ENCODE assay signal across 7 mouse cellular contexts in the genomic region with DNA sequence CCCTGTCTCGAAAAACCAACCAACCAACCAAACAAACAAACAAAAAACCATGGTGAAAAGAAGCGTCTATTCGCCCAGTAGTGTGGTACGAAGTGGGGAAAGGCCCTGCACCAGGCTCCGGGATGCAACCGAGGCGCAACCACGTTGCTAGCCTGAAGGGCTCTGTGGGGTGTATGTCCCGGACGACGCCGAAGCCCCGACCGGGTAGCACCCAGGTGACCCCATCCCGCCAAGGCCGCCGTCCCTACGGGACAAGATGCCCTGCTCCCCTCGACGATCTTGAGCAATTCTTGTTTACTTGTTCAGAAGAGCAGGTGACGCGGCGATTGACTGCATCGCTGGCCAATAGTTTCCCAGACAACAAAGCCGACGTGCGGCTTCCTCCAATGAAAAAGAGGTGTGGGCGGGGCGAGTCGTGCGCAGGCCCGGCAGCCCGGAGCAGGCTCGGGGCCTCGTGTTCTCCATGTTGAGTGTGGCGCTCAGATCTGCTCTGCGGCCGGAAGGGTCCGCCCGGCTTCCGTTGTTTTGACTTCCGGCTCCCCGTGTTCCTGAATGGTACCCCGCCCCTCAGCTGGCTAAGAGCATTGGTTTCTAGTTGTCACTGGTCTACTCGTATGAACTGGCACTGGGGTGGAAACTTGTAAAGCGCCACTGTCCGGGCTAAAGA. TPM values are rescaled to one million over a fixed set of nuclear protein-coding genes. Genes with fewer than 3 reads are reported as not detected.
A peak's percentile ranks its signal among the peaks of the same experiment; 100 is the strongest.
DNase-seq lines count a peak whose midpoint lies in the region; ATAC-seq and TF ChIP-seq lines count a peak whose summit lies in the region.

No protein-coding gene starts in this region.

- no peaks in the 10 kb centered on the region for H3K9me3 ChIP-seq in embryonic facial prominence, embryonic 10.5 days
- no peaks in the 10 kb centered on the region for H3K9me3 ChIP-seq in intestine, postnatal 0 days (ENCODE audit: control insufficient read depth)
- no peaks in the 10 kb centered on the region for H3K9me3 ChIP-seq in midbrain, embryonic 12.5 days

- peak; percentile 100 for DNase-seq in adrenal gland, postnatal 10 days
- DNase-seq in embryonic facial prominence, embryonic 10.5 days (ENCODE audit: low spot score), result peak; percentile 98
- DNase-seq in gonadal fat pad, adult 2 months (ENCODE audit: low read depth), result peak; percentile 78
- peak; percentile 100 for DNase-seq in left cerebral cortex, postnatal 4 days

- 1% methylated on average over 47 of the region's 47 CpGs for WGBS in embryonic facial prominence, embryonic 10.5 days
- under 1% methylated on average over 47 of the region's 47 CpGs for WGBS in intestine, postnatal 0 days
- whole genome bisulfite sequencing in midbrain, embryonic 12.5 days, result under 1% methylated on average over 47 of the region's 47 CpGs
- WGBS in small intestine, adult 2 months, result under 1% methylated on average over 47 of the region's 47 CpGs

- H3K36me3 ChIP-seq in embryonic facial prominence, embryonic 10.5 days (replicated peaks), result no peaks in the 10 kb centered on the region
- H3K36me3 ChIP-seq in intestine, postnatal 0 days (ENCODE audit: control insufficient read depth, insufficient read depth), result no peaks in the 10 kb centered on the region
- no peaks in the 10 kb centered on the region for H3K36me3 ChIP-seq in midbrain, embryonic 12.5 days
- H3K36me3 ChIP-seq in small intestine, adult 2 months (ENCODE audit: control insufficient read depth, insufficient read depth, low read length), result no peaks in the 10 kb centered on the region

- H3K4me2 ChIP-seq in intestine, postnatal 0 days (replicated peaks; ENCODE audit: low read depth), result peak overlapping the region; percentile 76
- peak overlapping the region; percentile 56 for H3K4me2 ChIP-seq in midbrain, embryonic 12.5 days (replicated peaks)

- peaks cover 20% of the 10 kb centered on the region for H3K4me1 ChIP-seq in embryonic facial prominence, embryonic 10.5 days
- H3K4me1 ChIP-seq in intestine, postnatal 0 days (replicated peaks; ENCODE audit: control insufficient read depth, insufficient read depth, low read length), result 0 out of 2 replicates have a peak, but pooled peaks cover 6% of the 10 kb centered on the region
- H3K4me1 ChIP-seq in midbrain, embryonic 12.5 days, result peaks cover 4% of the 10 kb centered on the region
- peaks cover 3% of the 10 kb centered on the region; the same call in 1 of the 2 replicates for H3K4me1 ChIP-seq in small intestine, adult 2 months (ENCODE audit: control insufficient read depth, insufficient read depth, insufficient read length, low read length)

- peak; percentile 83 for TF ChIP-seq POLR2A in small intestine, adult 2 months (IDR thresholded peaks at IDR 0.05; ENCODE audit: low read depth, low read length)

- H3K4me3 ChIP-seq in embryonic facial prominence, embryonic 10.5 days, result peak overlapping the region; percentile 75
- H3K4me3 ChIP-seq in intestine, postnatal 0 days (ENCODE audit: low read depth, low read length), result peak overlapping the region; percentile 57
- peak overlapping the region; percentile 47 for H3K4me3 ChIP-seq in midbrain, embryonic 12.5 days
- peak overlapping the region; percentile 84 for H3K4me3 ChIP-seq in small intestine, adult 2 months (ENCODE audit: low read depth, low read length)

- H3K27me3 ChIP-seq in embryonic facial prominence, embryonic 10.5 days (replicated peaks; ENCODE audit: low read depth, poor library complexity, severe bottlenecking), result no peaks in the 10 kb centered on the region
- H3K27me3 ChIP-seq in intestine, postnatal 0 days (replicated peaks; ENCODE audit: control insufficient read depth, insufficient read depth, low read length), result no peaks in the 10 kb centered on the region
- peaks cover 6% of the 10 kb centered on the region; the same call in 1 of the 2 replicates for H3K27me3 ChIP-seq in midbrain, embryonic 12.5 days
- H3K27me3 ChIP-seq in small intestine, adult 2 months (ENCODE audit: control insufficient read depth, insufficient read depth, low read length), result no peaks in the 10 kb centered on the region

- no peak for TF ChIP-seq CTCF in intestine, postnatal 0 days (IDR thresholded peaks at IDR 0.05; ENCODE audit: low read depth)
- no peak for TF ChIP-seq CTCF in small intestine, adult 2 months (IDR thresholded peaks at IDR 0.05; ENCODE audit: extremely low read depth, insufficient read length, insufficient replicate concordance, low read depth, low read length)

- peak overlapping the region; percentile 84 for H3K27ac ChIP-seq in embryonic facial prominence, embryonic 10.5 days (replicated peaks)
- peak overlapping the region; percentile 70 for H3K27ac ChIP-seq in intestine, postnatal 0 days (ENCODE audit: low read depth, low read length)
- H3K27ac ChIP-seq in midbrain, embryonic 12.5 days (replicated peaks), result no peak overlapping the region
- peak overlapping the region; percentile 66 for H3K27ac ChIP-seq in small intestine, adult 2 months (ENCODE audit: insufficient read depth, low read depth, low read length)

- intact Hi-C loops in left cerebral cortex, postnatal 4 days (cut with DNase I), result no loop called here

- peak overlapping the region; percentile 62 for H3K9ac ChIP-seq in intestine, postnatal 0 days (ENCODE audit: low read depth, low read length)
- peak overlapping the region; percentile 43; the same call in 1 of the 2 replicates for H3K9ac ChIP-seq in midbrain, embryonic 12.5 days (replicated peaks)

- peak; percentile 91 for ATAC-seq in intestine, postnatal 0 days
- ATAC-seq in midbrain, embryonic 12.5 days (ENCODE audit: low FRiP score, low read depth), result peak; percentile 95

RNA-seq across cellular contexts. Expression of a gene that starts 4.9 kb away (rescaled TPM):
- total RNA-seq in adrenal gland, postnatal 10 days (2021), result 100 to 1,000 TPM; 132 to 152 TPM
- polyA plus RNA-seq in embryonic facial prominence, embryonic 10.5 days (2016; fragmentation: Nextera tagmentation; extraction: Ambion mirVana), result 199 and 215 TPM in 2 replicates
- 76.9 and 94.2 TPM in 2 replicates for polyA plus RNA-seq in gonadal fat pad, adult 2 months (2012; rRNA removed)
- 264 and 267 TPM in 2 replicates for polyA plus RNA-seq in intestine, postnatal 0 days (2015; fragmentation: Nextera tagmentation; extraction: Ambion mirVana)
- 100 to 1,000 TPM; 145 to 167 TPM for total RNA-seq in left cerebral cortex, postnatal 4 days (2021)
- 280 and 292 TPM in 2 replicates for polyA plus RNA-seq in midbrain, embryonic 12.5 days (2016; fragmentation: Nextera tagmentation; extraction: Ambion mirVana)
- polyA plus RNA-seq in small intestine, adult 2 months (2012; rRNA removed), result 50.7 and 82.2 TPM in 2 replicates

RNA-seq across cellular contexts. Expression of a gene that starts 6.7 kb away (rescaled TPM):
- 10 to 100 TPM; 33.6 to 43.8 TPM for total RNA-seq in adrenal gland, postnatal 10 days (2021)
- 13.9 and 15.0 TPM in 2 replicates for polyA plus RNA-seq in embryonic facial prominence, embryonic 10.5 days (2016; fragmentation: Nextera tagmentation; extraction: Ambion mirVana)
- 26.5 and 37.6 TPM in 2 replicates for polyA plus RNA-seq in gonadal fat pad, adult 2 months (2012; rRNA removed)
- 4.5 and 5.6 TPM in 2 replicates for polyA plus RNA-seq in intestine, postnatal 0 days (2015; fragmentation: Nextera tagmentation; extraction: Ambion mirVana)
- total RNA-seq in left cerebral cortex, postnatal 4 days (2021), result 10 to 100 TPM; 64.1 to 67.3 TPM
- polyA plus RNA-seq in midbrain, embryonic 12.5 days (2016; fragmentation: Nextera tagmentation; extraction: Ambion mirVana), result 20.3 and 22.8 TPM in 2 replicates
- 24.9 and 30.3 TPM in 2 replicates for polyA plus RNA-seq in small intestine, adult 2 months (2012; rRNA removed)

RNA-seq across cellular contexts. Expression of a gene that starts 41.2 kb away (rescaled TPM):
- not detected for total RNA-seq in adrenal gland, postnatal 10 days (2021)
- not detected in 2 replicates for polyA plus RNA-seq in embryonic facial prominence, embryonic 10.5 days (2016; fragmentation: Nextera tagmentation; extraction: Ambion mirVana)
- 0.92 and 2.0 TPM in 2 replicates for polyA plus RNA-seq in gonadal fat pad, adult 2 months (2012; rRNA removed)
- not detected in 2 replicates for polyA plus RNA-seq in intestine, postnatal 0 days (2015; fragmentation: Nextera tagmentation; extraction: Ambion mirVana)
- not detected for total RNA-seq in left cerebral cortex, postnatal 4 days (2021)
- polyA plus RNA-seq in midbrain, embryonic 12.5 days (2016; fragmentation: Nextera tagmentation; extraction: Ambion mirVana), result not detected in 2 replicates
- not detected in 2 replicates for polyA plus RNA-seq in small intestine, adult 2 months (2012; rRNA removed)
